ENCODE assay signal across 11 mouse cellular contexts in the genomic region with DNA sequence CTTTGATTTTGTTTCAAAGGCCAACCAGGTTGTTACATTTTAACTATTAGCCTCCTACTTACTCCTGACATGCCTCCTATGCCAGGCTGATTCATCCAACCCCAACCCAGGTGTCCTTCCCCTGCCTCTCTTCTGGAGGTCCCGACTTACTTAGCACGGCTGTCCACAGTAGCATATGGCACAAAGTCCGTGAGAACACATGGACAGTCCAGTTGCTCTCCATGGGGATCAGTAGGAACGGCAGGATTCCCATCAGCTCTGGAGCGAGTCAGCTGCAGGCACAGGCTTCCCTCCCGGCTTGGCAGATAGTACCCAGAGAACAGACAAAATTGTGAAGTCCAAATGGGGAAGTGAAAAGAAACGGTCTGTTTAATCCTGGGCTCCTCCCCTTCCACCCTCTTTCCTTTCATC. TPM values are rescaled to one million over a fixed set of nuclear protein-coding genes. Genes with fewer than 3 reads are reported as not detected.
A peak's percentile ranks its signal among the peaks of the same experiment; 100 is the strongest.
DNase-seq lines count a peak whose midpoint lies in the region; ATAC-seq and TF ChIP-seq lines count a peak whose summit lies in the region.
"Had no signal": no experiment of that assay in that cellular context is flagged by ENCODE, and none has a peak within 500 bp of the region (broad histone marks: within the 10 kb centered on the region; RNA-seq: fewer than 3 reads in every experiment).

No protein-coding gene starts in this region.

- no peaks in the 10 kb centered on the region for H3K9me3 ChIP-seq in lung, postnatal 0 days (ENCODE audit: low read length)
- H3K9me3 ChIP-seq in limb, embryonic 10.5 days (replicated peaks), result no peaks in the 10 kb centered on the region
- H3K9me3 ChIP-seq: forebrain, embryonic 12.5 days; heart, embryonic 15.5 days had no signal

- no peak overlapping the region for H3K4me2 ChIP-seq in lung, postnatal 0 days (replicated peaks; ENCODE audit: low read depth, low read length)
- H3K4me2 ChIP-seq: forebrain, embryonic 12.5 days; heart, embryonic 15.5 days had no signal

- no peaks in the 10 kb centered on the region for H3K4me1 ChIP-seq in lung, postnatal 0 days (ENCODE audit: insufficient read depth, low read depth, low read length)
- H3K4me1 ChIP-seq in bone marrow macrophage, adult 2 months (ENCODE audit: control insufficient read depth, insufficient read depth, low read length), result peaks cover 45% of the 10 kb centered on the region
- H3K4me1 ChIP-seq in limb, embryonic 10.5 days, result no peaks in the 10 kb centered on the region
- H3K4me1 ChIP-seq: forebrain, embryonic 12.5 days; heart, embryonic 15.5 days had no signal

- no peak for ATAC-seq in lung, postnatal 0 days
- peak; percentile 31; the same call in 1 of the 2 replicates for ATAC-seq in megakaryocyte-erythroid progenitor cell, adult 5-6 weeks (replicated peaks; ENCODE audit: low FRiP score, low TSS enrichment, poor library complexity, severe bottlenecking)

- no peak for TF ChIP-seq CTCF in lung, postnatal 0 days (IDR thresholded peaks at IDR 0.05)
- no peak for TF ChIP-seq CTCF in bone marrow macrophage, adult 2 months (IDR thresholded peaks at IDR 0.05; ENCODE audit: low read depth, low read length)

- no peaks in the 10 kb centered on the region for H3K36me3 ChIP-seq in lung, postnatal 0 days (ENCODE audit: insufficient read depth, low read length)
- H3K36me3 ChIP-seq in limb, embryonic 10.5 days, result no peaks in the 10 kb centered on the region
- H3K36me3 ChIP-seq: forebrain, embryonic 12.5 days; heart, embryonic 15.5 days had no signal

- WGBS in lung, postnatal 0 days, result 68% methylated on average over 7 of the region's 7 CpGs
- 74% methylated on average over 7 of the region's 7 CpGs for WGBS in limb, embryonic 10.5 days

- no peaks in the 10 kb centered on the region for H3K27me3 ChIP-seq in lung, postnatal 0 days (replicated peaks; ENCODE audit: insufficient read depth, low read length)
- H3K27me3 ChIP-seq in limb, embryonic 10.5 days (ENCODE audit: low read depth, poor library complexity, severe bottlenecking), result no peaks in the 10 kb centered on the region
- H3K27me3 ChIP-seq: forebrain, embryonic 12.5 days; heart, embryonic 15.5 days had no signal

- no peak overlapping the region for H3K4me3 ChIP-seq in lung, postnatal 0 days (ENCODE audit: low read depth, low read length)
- peak overlapping the region; percentile 65 for H3K4me3 ChIP-seq in bone marrow macrophage, adult 2 months (ENCODE audit: insufficient read depth, low read length)
- no peak overlapping the region for H3K4me3 ChIP-seq in limb, embryonic 10.5 days
- H3K4me3 ChIP-seq: forebrain, embryonic 12.5 days; heart, embryonic 15.5 days had no signal

- no peak for TF ChIP-seq EP300 in lung, postnatal 0 days (IDR thresholded peaks at IDR 0.05)

- no peak for TF ChIP-seq POLR2A in bone marrow macrophage, adult 2 months (IDR thresholded peaks at IDR 0.05; ENCODE audit: borderline replicate concordance, low read depth, low read length)

- no peak overlapping the region for H3K9ac ChIP-seq in lung, postnatal 0 days (replicated peaks; ENCODE audit: low read depth)
- H3K9ac ChIP-seq: forebrain, embryonic 12.5 days; heart, embryonic 15.5 days had no signal

- no peak overlapping the region for H3K27ac ChIP-seq in lung, postnatal 0 days (ENCODE audit: low read length)
- peak overlapping the region; percentile 70 for H3K27ac ChIP-seq in bone marrow macrophage, adult 2 months (ENCODE audit: insufficient read depth, low read depth, low read length)
- H3K27ac ChIP-seq in limb, embryonic 10.5 days, result no peak overlapping the region
- H3K27ac ChIP-seq: forebrain, embryonic 12.5 days; heart, embryonic 15.5 days had no signal

- DNase-seq in lung, postnatal 0 days (ENCODE audit: low spot score), result peak; percentile 25
- no peak for DNase-seq in lung, postnatal 10 days
- DNase-seq in kidney, adult 9 months, result peak; percentile 93
- DNase-seq in limb, embryonic 10.5 days (ENCODE audit: low spot score), result no peak
- DNase-seq in left cerebral cortex, adult 9 months (ENCODE audit: low spot score in 2 of 2), result no peak
- DNase-seq: thymus, postnatal 14 days had no signal

RNA-seq across cellular contexts. Expression of gene Fcgr2b, which starts 0.6 kb away (rescaled TPM):
- 6.9 and 9.2 TPM in 2 replicates for polyA plus RNA-seq in lung, postnatal 0 days (2015; fragmentation: Nextera tagmentation; extraction: Ambion mirVana)
- polyA plus RNA-seq in bone marrow macrophage, adult 2 months (2012; ENCODE audit: insufficient read depth, insufficient read length, missing spikeins), result 270 and 276 TPM in 2 replicates
- total RNA-seq in megakaryocyte-erythroid progenitor cell, adult 5-6 weeks (2014; fragmentation: Nextera tagmentation), result 4.5 and 6.0 TPM in 2 replicates
- total RNA-seq in megakaryocyte-erythroid progenitor cell, adult 5-6 weeks (2017), result 3.8 TPM in 1 of 2 replicates, not detected in the other
- 0.19 TPM in 1 of 2 replicates, not detected in the other for polyA plus RNA-seq in limb, embryonic 10.5 days (2016; fragmentation: Nextera tagmentation; extraction: Ambion mirVana)

RNA-seq across cellular contexts. Expression of gene Fcgr4, which starts 43.0 kb away (rescaled TPM):
- 3.3 and 4.0 TPM in 2 replicates for polyA plus RNA-seq in lung, postnatal 0 days (2015; fragmentation: Nextera tagmentation; extraction: Ambion mirVana)
- polyA plus RNA-seq in bone marrow macrophage, adult 2 months (2012; ENCODE audit: insufficient read depth, insufficient read length, missing spikeins), result 84.3 and 86.6 TPM in 2 replicates
- 0.40 TPM in 1 of 2 replicates, not detected in the other for total RNA-seq in megakaryocyte-erythroid progenitor cell, adult 5-6 weeks (2014; fragmentation: Nextera tagmentation)
- total RNA-seq in megakaryocyte-erythroid progenitor cell, adult 5-6 weeks (2017), result not detected in 2 replicates
- polyA plus RNA-seq in limb, embryonic 10.5 days (2016; fragmentation: Nextera tagmentation; extraction: Ambion mirVana), result 0.11 TPM in 1 of 2 replicates, not detected in the other

RNA-seq across cellular contexts. Expression of gene Fcrla, which starts 48.4 kb away (rescaled TPM):
- 0.67 and 0.76 TPM in 2 replicates for polyA plus RNA-seq in lung, postnatal 0 days (2015; fragmentation: Nextera tagmentation; extraction: Ambion mirVana)
- 0.84 TPM in 1 of 2 replicates, not detected in the other for polyA plus RNA-seq in bone marrow macrophage, adult 2 months (2012; ENCODE audit: insufficient read depth, insufficient read length, missing spikeins)
- total RNA-seq in megakaryocyte-erythroid progenitor cell, adult 5-6 weeks (2014; fragmentation: Nextera tagmentation), result 2.4 TPM in 1 of 2 replicates, not detected in the other
- total RNA-seq in megakaryocyte-erythroid progenitor cell, adult 5-6 weeks (2017), result 0.69 TPM in 1 of 2 replicates, not detected in the other
- polyA plus RNA-seq in limb, embryonic 10.5 days (2016; fragmentation: Nextera tagmentation; extraction: Ambion mirVana), result not detected in 2 replicates
- total RNA-seq: layer of hippocampus, adult 8-10 months had no signal
- polyA plus RNA-seq: forebrain, embryonic 12.5 days had no signal

Comparison
In these comparisons a context has a peak if more than half of its experiments do, and no peak if none do; other contexts are left out.
1. DNase-seq: peak in lung, postnatal 0 days (single experiment) and kidney, adult 9 months (single experiment); none in lung, postnatal 10 days (single experiment), limb, embryonic 10.5 days (single experiment) and left cerebral cortex, adult 9 months (0 of 2).
2. RNA of gene Fcgr2b, which starts 0.6 kb away (polyA plus RNA-seq): 270 to 276 TPM in bone marrow macrophage, adult 2 months; 6.9 to 9.2 TPM in lung, postnatal 0 days and 0.19 TPM in limb, embryonic 10.5 days; every median in the first group is over 10 times any median in the second.
3. RNA of gene Fcgr4, which starts 43.0 kb away (polyA plus RNA-seq): 84.3 to 86.6 TPM in bone marrow macrophage, adult 2 months; 3.3 to 4.0 TPM in lung, postnatal 0 days and 0.11 TPM in limb, embryonic 10.5 days; every median in the first group is over 10 times any median in the second.